Mouse (Mus musculus): ENCODE measurements around the gene Spata2.

Gene Spata2

GRCm38 (mm10) chr2:167508569-167508968 is 15.9 kb upstream of the Spata2 start:
- DNase-seq: no peak

- no peak for DNase-seq
Observed at GRCm38 (mm10) chr2:167507719-167508385, 15.2 kb upstream of the Spata2 start.

- DNase-seq: no peak
Observed at GRCm38 (mm10) chr2:167506546-167507260, 14.0 kb upstream of the Spata2 start.

GRCm38 (mm10) chr2:167505127-167505526 is 12.4 kb upstream of the Spata2 start:
- DNase-seq: no peak

- peak; percentile 44 for DNase-seq
Observed at GRCm38 (mm10) chr2:167503896-167504349, 11.2 kb upstream of the Spata2 start.

- DNase-seq: peak; percentile 87
Observed at GRCm38 (mm10) chr2:167503253-167503895, 10.7 kb upstream of the Spata2 start.

GRCm38 (mm10) chr2:167502554-167503252 is 10.0 kb upstream of the Spata2 start:
- DNase-seq: no peak

GRCm38 (mm10) chr2:167497272-167497671 is 4.6 kb upstream of the Spata2 start:
- DNase-seq: no peak

GRCm38 (mm10) chr2:167496437-167496836 is 3.8 kb upstream of the Spata2 start:
- no peak for DNase-seq

GRCm38 (mm10) chr2:167491757-167492708 is 654 bp downstream of the Spata2 start, which contains the start of gene Rnf114:
Rnf114 (plus strand) TSS chr2:167492645.
- no peak for DNase-seq

- DNase-seq: peak; percentile 90
Observed at GRCm38 (mm10) chr2:167490813-167491525, 1.7 kb downstream of the Spata2 start.

GRCm38 (mm10) chr2:167487994-167488393 is 4.7 kb downstream of the Spata2 start:
- no peak for DNase-seq

- DNase-seq: no peak
Observed at GRCm38 (mm10) chr2:167487551-167487950, 5.1 kb downstream of the Spata2 start.

GRCm38 (mm10) chr2:167486573-167486972 is 6.1 kb downstream of the Spata2 start:
- no peak for DNase-seq

GRCm38 (mm10) chr2:167485501-167486377 is 6.9 kb downstream of the Spata2 start:
- DNase-seq: no peak

GRCm38 (mm10) chr2:167484932-167485331 is 7.8 kb downstream of the Spata2 start:
- DNase-seq: no peak

- DNase-seq: no peak
Observed at GRCm38 (mm10) chr2:167483827-167484410, 8.8 kb downstream of the Spata2 start.

- DNase-seq: no peak
Observed at GRCm38 (mm10) chr2:167483081-167483826, 9.4 kb downstream of the Spata2 start.

- no peak for DNase-seq
Observed at GRCm38 (mm10) chr2:167482681-167483080, 10.0 kb downstream of the Spata2 start.

Data from layer of hippocampus, adult 9-11 months (tissue).